Mouse (Mus musculus) myocyte (in vitro differentiated cells): ENCODE results near the gene Sptlc2.

Experiments used
- CEBPB ChIP-seq: IDR thresholded peaks from 2 replicates; pipeline ENCODE4 v1.6.1; 2011; ENCODE audit warnings: mild to moderate bottlenecking, moderate library complexity; ENCODE audit not compliant: poor library complexity, insufficient read depth, severe bottlenecking
- E2F4 ChIP-seq: IDR thresholded peaks from one replicate; pipeline ENCODE4 v1.6.1; 2011; ENCODE audit warnings: mild to moderate bottlenecking, control low read depth, moderate library complexity; ENCODE audit not compliant: insufficient read depth
- MAX ChIP-seq: IDR thresholded peaks from one replicate; pipeline ENCODE4 v1.6.1; 2011; ENCODE audit warnings: low read depth, mild to moderate bottlenecking, control low read depth
- MYOD1 ChIP-seq, 3 experiments: IDR thresholded peaks; one replicate each; pipeline ENCODE4 v1.6.1; 2011; ENCODE audit warnings: control low read depth in 2 of 3, low read depth in 2 of 3, mild to moderate bottlenecking in 2 of 3, moderate library complexity in 1 of 3; ENCODE audit not compliant: insufficient read length in 2 of 3, control insufficient read depth in 1 of 3
- MYOG ChIP-seq, 3 experiments: IDR thresholded peaks; one replicate each; pipeline ENCODE4 v1.6.1; 2011; ENCODE audit warnings: control low read depth in 2 of 3, low read depth in 2 of 3, mild to moderate bottlenecking in 2 of 3; ENCODE audit not compliant: insufficient read length in 2 of 3, control insufficient read depth in 1 of 3, insufficient read depth in 1 of 3
- POLR2A ChIP-seq: IDR thresholded peaks from one replicate; pipeline ENCODE4 v1.6.1; 2011; ENCODE audit warnings: low read depth, mild to moderate bottlenecking, control low read depth, moderate library complexity; ENCODE audit not compliant: insufficient read length
- POLR2AphosphoS2 ChIP-seq: IDR thresholded peaks from one replicate; pipeline ENCODE4 v1.6.1; 2011; ENCODE audit warnings: low read depth, control low read depth; ENCODE audit not compliant: insufficient read length
- REST ChIP-seq: IDR thresholded peaks from one replicate; pipeline ENCODE4 v1.6.1; 2011; ENCODE audit warnings: mild to moderate bottlenecking, control low read depth, moderate library complexity; ENCODE audit not compliant: insufficient read depth, insufficient read length
- SRF ChIP-seq: IDR thresholded peaks from one replicate; pipeline ENCODE4 v1.6.1; 2011; ENCODE audit warnings: low read depth; ENCODE audit not compliant: control insufficient read depth, insufficient read length
- TCF12 ChIP-seq: IDR thresholded peaks from one replicate; pipeline ENCODE4 v1.6.1; 2011; ENCODE audit warnings: mild to moderate bottlenecking, control low read depth; ENCODE audit not compliant: poor library complexity, insufficient read depth, severe bottlenecking
- USF1 ChIP-seq: IDR thresholded peaks from one replicate; pipeline ENCODE4 v1.6.1; 2011; ENCODE audit warnings: low read depth, mild to moderate bottlenecking, control low read depth, moderate library complexity

DNA sequence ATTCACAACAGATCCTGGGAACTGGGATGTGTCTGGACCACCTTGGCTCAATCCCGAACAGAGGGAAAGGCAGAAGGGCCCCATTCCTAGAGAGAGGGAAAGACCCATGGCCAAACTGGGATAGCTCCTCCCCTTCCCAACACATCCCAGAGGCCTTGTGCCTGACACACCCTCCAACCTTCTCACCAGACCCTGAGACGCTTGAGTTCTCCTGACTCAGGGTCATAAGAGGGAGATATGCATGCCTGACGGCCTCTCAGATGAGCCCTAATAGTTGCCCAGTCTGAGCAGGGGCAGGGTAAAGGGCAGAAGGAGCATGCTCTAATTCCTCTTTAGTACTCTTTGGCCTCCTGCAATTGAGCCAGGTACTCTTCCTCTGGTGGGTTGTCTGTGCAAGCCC, 108.8 kb downstream of the Sptlc2 start:
- TF ChIP-seq E2F4: no peak
- TF ChIP-seq POLR2A: no peak
- no peak for TF ChIP-seq TCF12
- TF ChIP-seq USF1: no peak
- TF ChIP-seq POLR2AphosphoS2: no peak
- no peak for TF ChIP-seq MYOG (IDR thresholded peaks at IDR 0.05; ENCODE audit: control insufficient read depth in 1 of 3, insufficient read depth in 1 of 3, insufficient read length in 2 of 3, low read depth in 2 of 3)
- no peak for TF ChIP-seq MAX
- TF ChIP-seq SRF: no peak
- TF ChIP-seq MYOD1 (IDR thresholded peaks at IDR 0.05; ENCODE audit: control insufficient read depth in 1 of 3, insufficient read length in 2 of 3, low read depth in 2 of 3): no peak
- no peak for TF ChIP-seq REST
- TF ChIP-seq CEBPB: no peak
